Mouse (Mus musculus) neural tube, embryonic 12.5 days (tissue): ENCODE data around the gene Tmpo. TPM values are rescaled to one million over a fixed set of nuclear protein-coding genes. Genes with fewer than 3 reads are reported as not detected.

Experiments
- ATAC-seq: fragments of 200-750 bp; cut with Nextera tagmentation; 2 replicates; pipeline ENCODE4 v1.8.0; 2017; ENCODE audit warnings: low read depth, mild to moderate bottlenecking, moderate TSS enrichment, moderate library complexity; ENCODE audit not compliant: low FRiP score
- H3K27ac ChIP-seq: fragments of 300-500 bp; sonication (generic); 2 replicates; pipeline ENCODE4 v1.5.1; 2016
- H3K27me3 ChIP-seq: fragments of 300-500 bp; sonication (generic); replicated peaks from 2 replicates; pipeline ENCODE4 v1.6.1; 2016; ENCODE audit warnings: mild to moderate bottlenecking
- H3K36me3 ChIP-seq: fragments of 300-500 bp; sonication (generic); 2 replicates; pipeline ENCODE4 v1.6.1; 2016; ENCODE audit warnings: mild to moderate bottlenecking
- H3K4me1 ChIP-seq: fragments of 300-500 bp; sonication (generic); 2 replicates; pipeline ENCODE4 v1.6.1; 2016
- H3K4me2 ChIP-seq: fragments of 300-500 bp; sonication (generic); replicated peaks from 2 replicates; pipeline ENCODE4 v1.6.1; 2016; ENCODE audit warnings: mild to moderate bottlenecking
- H3K4me3 ChIP-seq: fragments of 300-500 bp; sonication (generic); 2 replicates; pipeline ENCODE4 v1.5.1; 2016
- H3K9ac ChIP-seq: fragments of 300-500 bp; sonication (generic); 2 replicates; pipeline ENCODE4 v1.6.1; 2016; ENCODE audit warnings: mild to moderate bottlenecking
- H3K9me3 ChIP-seq: fragments of 300-500 bp; sonication (generic); 2 replicates; pipeline ENCODE4 v1.6.1; 2016; ENCODE audit warnings: mild to moderate bottlenecking
- WGBS: fragments of 180-500 bp; shearing (Covaris S2); methylation state at CpG from one replicate; pipeline ENCODE4 v1.1.7; 2016; 5-methylcytosine and 5-hydroxymethylcytosine counted together
- polyA plus RNA-seq: library from polyadenylated mRNA; unstranded; fragments of >200 nt; fragmentation: Nextera tagmentation; extraction: Ambion mirVana; gene quantifications from 2 replicates; pipeline ENCODE4 v1.2.1, GENCODE M21; 2016

Tmpo gene
- polyA plus RNA-seq, 1 experiment from 2014 or later: 292 TPM

DNA sequence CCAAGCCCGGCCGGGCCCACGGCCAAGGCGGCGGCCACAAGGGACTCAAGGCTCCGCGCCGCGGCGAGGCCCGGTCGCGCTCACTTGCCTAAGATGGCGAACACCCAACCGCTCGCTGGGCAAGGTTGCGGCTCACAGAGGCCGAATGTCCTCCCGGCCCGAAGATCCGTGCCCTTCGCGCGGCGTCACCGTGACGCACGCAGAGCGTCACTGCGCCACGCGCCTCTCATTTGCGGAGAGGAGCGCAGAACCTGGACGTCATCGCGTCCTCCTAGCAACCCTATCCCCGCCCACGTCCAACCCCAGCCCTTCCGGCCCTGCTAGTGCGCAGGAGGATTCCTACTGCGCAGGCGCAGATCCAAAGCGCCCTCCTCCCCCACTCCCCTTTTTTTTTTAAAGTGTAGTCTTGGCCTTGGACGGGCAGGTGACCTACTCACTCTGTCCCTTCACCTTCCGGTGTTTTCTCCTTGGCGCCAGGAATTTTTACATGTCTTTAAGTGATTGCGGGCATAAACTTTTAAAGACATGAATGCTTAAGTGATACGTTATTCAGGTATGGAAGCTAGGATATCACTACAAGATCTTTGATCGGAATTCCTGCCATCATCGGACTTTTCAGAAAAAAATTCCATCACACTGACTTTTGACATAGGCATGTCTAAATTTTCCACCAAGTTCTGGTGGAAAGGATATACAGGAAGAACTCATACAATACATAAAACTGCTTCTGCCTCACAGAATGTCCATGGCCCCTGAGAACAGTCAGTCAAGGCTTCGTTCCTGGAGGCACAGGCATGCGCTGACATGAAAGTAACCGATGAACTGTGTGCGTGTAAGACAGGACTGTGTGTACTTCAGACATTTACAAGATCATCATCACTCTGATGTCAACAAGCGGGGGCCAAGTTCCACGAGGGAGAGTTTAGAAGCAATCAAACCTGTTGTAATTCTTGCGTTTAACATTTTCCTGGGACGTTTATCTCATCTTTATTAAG is 57.0 kb downstream of the Tmpo start, which contains the start of gene Slc25a3:
TSS of gene Slc25a3 (minus strand) at position 232 of the 995 bp plus-strand sequence.
- Histone ChIP-seq H3K9ac (peak within 1 kb of the TSS; percentile 98), H3K4me1 (peaks cover 16% of the 10 kb centered on the region; the same call in 1 of the 2 replicates), H3K27me3 (no peaks in the 10 kb centered on the region), H3K36me3 (peaks cover 24% of the 10 kb centered on the region), H3K4me2 (peak within 1 kb of the TSS; percentile 82), H3K27ac (peak within 1 kb of the TSS; percentile 81), H3K9me3 (no peaks in the 10 kb centered on the region), H3K4me3 (peak within 1 kb of the TSS; percentile 98)
- WGBS: 15% methylated on average over 59 of the region's 59 CpGs
- ATAC-seq: peak; percentile 100

DNA sequence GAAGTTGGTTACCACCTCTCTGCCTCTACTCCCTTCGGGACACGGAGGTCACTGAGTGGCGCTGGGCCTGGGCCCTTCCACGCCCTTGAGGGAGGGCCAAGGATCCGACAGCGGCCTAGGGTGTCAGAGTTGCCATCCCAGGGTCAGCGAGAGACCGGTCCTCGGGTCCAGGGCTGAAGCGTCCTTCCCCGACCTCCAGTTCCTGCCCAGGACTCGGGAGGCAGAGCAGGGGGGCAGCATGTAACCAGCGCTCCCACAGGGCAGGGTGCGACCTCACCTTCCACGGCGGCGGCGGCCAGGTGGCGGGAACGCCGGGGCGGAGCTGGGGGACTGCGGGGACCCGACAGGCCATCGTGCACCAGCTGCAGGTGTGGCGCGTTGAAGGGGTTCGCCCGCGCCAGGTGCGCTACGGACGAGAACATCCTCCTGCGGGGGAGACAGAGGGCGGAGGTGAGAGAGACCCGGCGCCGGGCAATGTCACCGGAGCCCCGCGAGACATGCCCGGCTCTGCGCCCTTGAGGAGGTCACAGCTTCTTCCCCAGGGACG is 57.8 kb downstream of the Tmpo start:
- H3K4me1 ChIP-seq: peaks cover 16% of the 10 kb centered on the region; the same call in 1 of the 2 replicates
- whole genome bisulfite sequencing: under 1% methylated on average over 44 of the region's 44 CpGs
- ATAC-seq: peak; percentile 65
- H3K4me2 ChIP-seq: peak overlapping the region; percentile 82
- peak overlapping the region; percentile 81 for H3K27ac ChIP-seq
- peak overlapping the region; percentile 98 for H3K9ac ChIP-seq
- no peaks in the 10 kb centered on the region for H3K27me3 ChIP-seq
- H3K4me3 ChIP-seq: peak overlapping the region; percentile 98
- H3K36me3 ChIP-seq: peaks cover 32% of the 10 kb centered on the region
- no peaks in the 10 kb centered on the region for H3K9me3 ChIP-seq

DNA sequence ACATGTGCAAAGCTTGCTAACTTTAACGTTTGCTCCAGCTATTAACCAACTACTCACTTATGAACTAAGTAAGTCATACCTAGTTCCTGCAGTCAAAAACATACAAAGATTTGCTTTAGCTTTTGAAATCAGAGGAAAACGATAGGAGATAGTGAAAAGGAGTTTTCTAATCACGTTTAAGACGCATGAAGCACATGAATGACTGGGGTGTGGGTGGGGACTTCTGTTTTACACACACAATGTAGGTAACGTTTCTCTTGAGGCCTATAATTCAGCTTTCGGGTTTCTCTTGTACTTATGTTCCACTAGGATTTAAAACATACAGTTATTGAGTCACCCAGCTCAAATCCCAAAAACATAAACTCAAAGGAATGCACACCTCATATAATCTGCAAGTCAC is 58.5 kb downstream of the Tmpo start:
- Histone ChIP-seq H3K9me3 (no peaks in the 10 kb centered on the region), H3K4me2 (peak overlapping the region; percentile 82), H3K36me3 (peaks cover 39% of the 10 kb centered on the region), H3K4me3 (peak overlapping the region; percentile 98), H3K27me3 (no peaks in the 10 kb centered on the region), H3K4me1 (peaks cover 16% of the 10 kb centered on the region; the same call in 1 of the 2 replicates), H3K27ac (no peak overlapping the region), H3K9ac (no peak overlapping the region)
- no peak for ATAC-seq
- WGBS: 40% methylated on average over 6 of the region's 6 CpGs

- Histone ChIP-seq H3K9me3 (no peaks in the 10 kb centered on the region), H3K4me3 (no peak overlapping the region), H3K9ac (no peak overlapping the region), H3K27me3 (no peaks in the 10 kb centered on the region), H3K27ac (no peak overlapping the region), H3K4me1 (peaks cover 3% of the 10 kb centered on the region; the same call in 1 of the 2 replicates), H3K36me3 (peaks cover 87% of the 10 kb centered on the region), H3K4me2 (no peak overlapping the region)
- 93% methylated on average over 12 of the region's 12 CpGs for WGBS
- no peak for ATAC-seq
Observed at GRCm38 (mm10) chr10:91116958-91117357, 64.2 kb downstream of the Tmpo start.

DNA sequence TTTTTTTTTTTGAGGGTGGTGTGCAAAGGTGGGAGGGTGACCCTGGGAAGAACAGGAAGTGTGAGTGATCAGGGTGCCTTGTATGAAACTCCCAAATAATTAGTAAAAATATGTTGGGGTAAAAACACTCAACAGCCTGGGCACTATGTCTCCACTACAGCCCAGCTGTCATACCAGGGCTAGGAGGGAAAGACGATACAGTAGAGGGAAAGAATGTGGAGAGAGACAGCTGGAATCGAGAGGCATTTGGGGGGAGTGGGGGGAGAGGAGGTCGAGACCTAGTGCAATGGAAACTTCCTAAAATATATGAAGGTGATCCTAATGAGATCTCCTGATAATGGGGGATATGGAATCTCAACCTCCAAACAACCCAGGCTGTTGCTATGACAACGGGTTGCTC is 71.3 kb downstream of the Tmpo start:
- Histone ChIP-seq H3K36me3 (peaks cover 25% of the 10 kb centered on the region), H3K27ac (no peak overlapping the region), H3K9ac (no peak overlapping the region), H3K4me1 (no peaks in the 10 kb centered on the region), H3K9me3 (peaks cover 4% of the 10 kb centered on the region; the same call in 1 of the 2 replicates), H3K27me3 (no peaks in the 10 kb centered on the region), H3K4me3 (no peak overlapping the region), H3K4me2 (no peak overlapping the region)
- WGBS: 76% methylated on average over 4 of the region's 4 CpGs
- ATAC-seq: no peak

DNA sequence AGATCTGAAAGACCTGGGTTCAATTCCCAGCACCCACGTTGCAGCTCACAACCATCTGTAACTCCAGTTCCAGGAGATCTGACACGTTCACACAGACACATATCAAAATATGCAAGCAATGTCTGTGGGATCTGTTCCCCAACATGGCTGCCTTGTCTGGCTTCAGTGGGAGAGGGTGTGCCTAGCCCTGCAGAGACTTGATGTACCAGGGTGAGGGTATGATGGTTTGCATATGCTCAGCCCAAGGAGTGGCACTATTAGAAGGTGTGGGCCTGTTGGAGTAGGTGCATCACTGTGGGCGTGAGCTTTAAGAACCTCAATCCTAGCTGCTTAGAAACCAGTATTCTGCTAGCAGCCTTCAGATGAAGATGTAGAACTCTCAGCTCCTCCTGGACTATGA is 75.1 kb downstream of the Tmpo start:
- Histone ChIP-seq H3K9ac (no peak overlapping the region), H3K36me3 (peaks cover 5% of the 10 kb centered on the region; the same call in 1 of the 2 replicates), H3K9me3 (peaks cover 3% of the 10 kb centered on the region; the same call in 1 of the 2 replicates), H3K27ac (no peak overlapping the region), H3K4me3 (no peak overlapping the region), H3K4me2 (no peak overlapping the region), H3K27me3 (no peaks in the 10 kb centered on the region), H3K4me1 (no peaks in the 10 kb centered on the region)
- WGBS: 88% methylated on average over 3 of the region's 3 CpGs
- no peak for ATAC-seq

DNA sequence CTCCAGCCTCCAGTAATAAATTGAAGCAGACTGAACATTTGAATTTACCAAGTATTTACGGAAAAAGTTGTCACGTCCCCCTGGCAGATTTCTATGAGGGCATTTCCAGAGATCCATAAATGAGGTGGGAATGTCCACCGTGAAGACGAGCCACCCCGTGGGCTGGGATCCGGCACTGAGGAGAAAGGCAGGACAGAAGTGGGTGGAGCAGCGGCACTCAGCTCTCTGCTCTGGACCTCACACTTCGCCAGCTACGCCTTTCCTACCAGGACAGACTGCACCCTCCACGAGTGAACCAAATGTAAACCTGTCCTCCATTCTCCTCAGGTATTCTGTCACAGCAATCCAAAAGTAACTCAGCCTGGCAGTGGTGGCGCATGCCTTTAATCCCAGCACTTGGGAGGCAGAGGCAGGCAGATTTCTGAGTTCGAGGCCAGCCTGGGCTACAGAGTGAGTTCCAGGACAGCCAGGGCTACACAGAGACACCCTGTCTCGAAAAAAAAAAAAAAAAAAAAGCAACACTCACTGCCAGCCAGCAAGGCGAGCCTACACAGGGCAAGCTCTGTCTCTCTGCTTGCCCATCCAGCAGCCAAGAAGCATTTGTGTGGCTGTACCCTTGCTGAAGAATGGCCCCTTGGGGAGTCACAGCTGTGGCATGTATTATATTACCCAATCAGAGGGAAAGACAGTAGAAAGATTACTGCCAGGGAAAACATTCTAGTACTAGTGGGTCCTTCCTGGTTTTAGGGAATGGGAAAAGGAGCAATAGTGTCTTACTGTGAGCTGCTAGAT is 78.1 kb downstream of the Tmpo start:
- no peak for ATAC-seq
- Histone ChIP-seq H3K27ac (no peak overlapping the region), H3K27me3 (no peaks in the 10 kb centered on the region), H3K4me1 (no peaks in the 10 kb centered on the region), H3K4me2 (no peak overlapping the region), H3K36me3 (peaks cover 5% of the 10 kb centered on the region; the same call in 1 of the 2 replicates), H3K9me3 (no peaks in the 10 kb centered on the region), H3K4me3 (no peak overlapping the region), H3K9ac (no peak overlapping the region)
- 89% methylated on average over 14 of the region's 14 CpGs for WGBS

GRCm38 (mm10) chr10:91101936-91102335 is 79.2 kb downstream of the Tmpo start:
- Histone ChIP-seq H3K9ac (no peak overlapping the region), H3K4me2 (no peak overlapping the region), H3K4me3 (no peak overlapping the region), H3K9me3 (no peaks in the 10 kb centered on the region), H3K4me1 (no peaks in the 10 kb centered on the region), H3K27ac (no peak overlapping the region), H3K27me3 (no peaks in the 10 kb centered on the region), H3K36me3 (peaks cover 5% of the 10 kb centered on the region; the same call in 1 of the 2 replicates)
- no peak for ATAC-seq
- WGBS: 95% methylated on average over 25 of the region's 25 CpGs

- peaks cover 9% of the 10 kb centered on the region for H3K36me3 ChIP-seq
- no peaks in the 10 kb centered on the region for H3K9me3 ChIP-seq
- no peaks in the 10 kb centered on the region for H3K4me1 ChIP-seq
- no peak overlapping the region for H3K4me2 ChIP-seq
- 89% methylated on average over 1 of the region's 1 CpGs for WGBS
- no peaks in the 10 kb centered on the region for H3K27me3 ChIP-seq
- ATAC-seq: no peak
- H3K27ac ChIP-seq: no peak overlapping the region
- H3K9ac ChIP-seq: no peak overlapping the region
- no peak overlapping the region for H3K4me3 ChIP-seq
Observed at GRCm38 (mm10) chr10:91100101-91100500, 81.0 kb downstream of the Tmpo start.

- Histone ChIP-seq H3K36me3 (peaks cover 12% of the 10 kb centered on the region), H3K4me1 (no peaks in the 10 kb centered on the region), H3K27ac (no peak overlapping the region), H3K4me3 (no peak overlapping the region), H3K9ac (no peak overlapping the region), H3K9me3 (no peaks in the 10 kb centered on the region), H3K4me2 (no peak overlapping the region), H3K27me3 (no peaks in the 10 kb centered on the region)
- WGBS: 95% methylated on average over 8 of the region's 8 CpGs
- no peak for ATAC-seq
Observed at GRCm38 (mm10) chr10:91098056-91098455, 83.1 kb downstream of the Tmpo start.
